ENCODE assay signal across 24 mouse cellular contexts in the genomic region with DNA sequence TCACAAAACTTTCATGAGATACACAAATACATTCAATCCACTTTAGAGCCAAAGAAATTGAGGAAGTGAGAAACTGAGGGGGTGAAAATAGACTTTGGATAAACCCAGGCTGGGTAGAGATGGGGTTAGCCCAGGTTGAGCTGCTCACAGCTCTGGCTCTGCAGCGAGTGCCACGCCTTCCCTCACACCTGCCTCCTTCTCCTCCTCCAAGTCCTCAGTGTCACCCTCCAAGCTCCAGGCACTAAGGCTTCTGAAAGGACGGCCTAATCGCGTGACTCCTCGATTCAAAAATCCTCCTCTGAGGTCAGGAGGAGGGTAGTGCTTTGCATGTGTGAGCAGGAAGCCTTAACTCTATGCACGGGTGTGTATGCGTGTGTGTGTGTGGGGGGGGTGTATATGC.
"Had no signal": no experiment of that assay in that cellular context is flagged by ENCODE, and none has a peak within 500 bp of the region (broad histone marks: within the 10 kb centered on the region; RNA-seq: fewer than 3 reads in every experiment).

No protein-coding gene starts in this region.

- H3K36me3 ChIP-seq: embryonic facial prominence, embryonic 10.5 days; embryonic facial prominence, embryonic 12.5 days; embryonic facial prominence, embryonic 13.5 days; embryonic facial prominence, embryonic 15.5 days; forebrain, embryonic 10.5 days; forebrain, embryonic 12.5 days; forebrain, embryonic 15.5 days; heart, embryonic 10.5 days had no signal

- H3K27ac ChIP-seq: embryonic facial prominence, embryonic 10.5 days; embryonic facial prominence, embryonic 12.5 days; embryonic facial prominence, embryonic 13.5 days; embryonic facial prominence, embryonic 15.5 days; forebrain, embryonic 10.5 days; forebrain, embryonic 12.5 days; forebrain, embryonic 13.5 days; forebrain, embryonic 15.5 days; gastrocnemius, adult 2 months; heart, adult 2 months; heart, embryonic 10.5 days had no signal

- H3K4me2 ChIP-seq: embryonic facial prominence, embryonic 12.5 days; embryonic facial prominence, embryonic 13.5 days; embryonic facial prominence, embryonic 15.5 days; forebrain, embryonic 12.5 days; forebrain, embryonic 13.5 days; forebrain, embryonic 15.5 days had no signal

- DNase-seq: cerebellum, adult 9-11 months; cerebellum, postnatal 10 days; cerebellum, postnatal 25 days; cerebellum, postnatal 36 days; embryo, embryonic 11 days; forebrain, postnatal 0 days; gastrocnemius, adult 2 months; gastrocnemius, postnatal 10 days; gastrocnemius, postnatal 14 days; gastrocnemius, postnatal 25 days; gastrocnemius, postnatal 36 days; heart, adult 11 months; heart, adult 18-20 months; heart, adult 2 months had no signal

- H3K9ac ChIP-seq: embryonic facial prominence, embryonic 12.5 days; embryonic facial prominence, embryonic 13.5 days; embryonic facial prominence, embryonic 15.5 days; forebrain, embryonic 12.5 days; forebrain, embryonic 13.5 days; forebrain, embryonic 15.5 days; forebrain, postnatal 0 days had no signal

- H3K4me1 ChIP-seq: embryonic facial prominence, embryonic 12.5 days; embryonic facial prominence, embryonic 13.5 days; heart, embryonic 10.5 days had no signal

- H3K4me3 ChIP-seq: embryonic facial prominence, embryonic 10.5 days; embryonic facial prominence, embryonic 12.5 days; embryonic facial prominence, embryonic 13.5 days; embryonic facial prominence, embryonic 15.5 days; erythroblast, embryonic 14.5 days; forebrain, embryonic 10.5 days; forebrain, embryonic 12.5 days; forebrain, embryonic 13.5 days; forebrain, embryonic 15.5 days; gastrocnemius, adult 2 months; heart, adult 2 months; heart, embryonic 10.5 days had no signal

- H3K9me3 ChIP-seq: embryonic facial prominence, embryonic 10.5 days; embryonic facial prominence, embryonic 12.5 days; embryonic facial prominence, embryonic 13.5 days; embryonic facial prominence, embryonic 15.5 days; forebrain, embryonic 10.5 days; forebrain, embryonic 12.5 days; forebrain, embryonic 15.5 days; heart, embryonic 10.5 days had no signal

- H3K27me3 ChIP-seq: embryonic facial prominence, embryonic 12.5 days; embryonic facial prominence, embryonic 13.5 days; embryonic facial prominence, embryonic 15.5 days; forebrain, embryonic 12.5 days; forebrain, embryonic 13.5 days; forebrain, embryonic 15.5 days had no signal
